Mouse (Mus musculus) cerebellum, adult 18-20 months (tissue): ENCODE measurements around the gene Aloxe3.
A peak's percentile ranks its signal among the peaks of the same experiment; 100 is the strongest.

ENCODE experiments used
- DNase-seq, 2 experiments: peaks; one replicate each; pipeline ENCODE4 v3.0.0; 2021

The Aloxe3 gene

GRCm38 (mm10) chr11:69095511-69096231 lies 30.0 kb upstream of the Aloxe3 start:
- peak in 1 of 2 experiments; percentile 42 for DNase-seq

- no peak for DNase-seq
These were observed 29.2 kb upstream of the Aloxe3 start for GRCm38 (mm10) chr11:69096360-69096986.

- DNase-seq, result peak; percentile 87 to 94
These were observed 28.5 kb upstream of the Aloxe3 start for GRCm38 (mm10) chr11:69096987-69097900.

DNA sequence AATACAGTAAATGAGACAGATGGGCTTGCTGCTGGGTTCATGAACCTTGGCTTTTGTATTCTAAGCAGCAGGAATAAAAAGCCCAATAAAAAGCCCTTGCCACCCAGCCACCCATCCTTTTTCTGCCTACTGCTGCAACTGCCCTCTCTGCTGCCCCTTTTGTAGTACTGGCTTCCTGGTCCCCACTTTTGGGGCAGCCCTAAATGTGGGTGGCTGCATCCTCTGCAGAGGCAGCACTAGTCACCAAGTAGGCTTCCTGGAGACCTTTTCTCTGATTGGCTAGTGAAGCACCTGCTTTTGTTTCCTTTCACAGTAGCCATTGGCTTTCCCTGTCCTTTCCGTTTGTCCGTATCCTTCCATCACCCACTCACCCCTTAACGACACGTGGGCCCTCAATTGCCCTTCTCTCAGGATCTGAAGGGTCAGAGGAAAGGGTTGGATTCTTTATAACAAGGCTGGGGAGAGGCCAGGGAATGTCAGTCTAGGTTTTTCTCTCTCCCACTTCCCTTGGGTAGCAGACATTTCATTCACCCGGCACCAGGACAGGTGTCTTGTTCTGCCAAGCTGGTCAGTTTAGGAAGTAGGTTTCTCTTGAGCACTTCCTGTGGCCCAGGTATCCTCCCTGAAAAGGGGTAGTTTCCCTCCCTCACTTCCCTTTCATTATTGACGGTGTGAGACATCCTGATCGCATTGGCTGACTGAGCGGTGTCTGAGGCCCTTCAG lies 27.5 kb upstream of the Aloxe3 start:
- DNase-seq, result no peak

- peak; percentile 98 to 99 for DNase-seq
These were observed 27.0 kb upstream of the Aloxe3 start for GRCm38 (mm10) chr11:69098762-69099091.

- DNase-seq, result peak; percentile 79 to 84
These were observed 26.4 kb upstream of the Aloxe3 start for GRCm38 (mm10) chr11:69099177-69099914.

DNA sequence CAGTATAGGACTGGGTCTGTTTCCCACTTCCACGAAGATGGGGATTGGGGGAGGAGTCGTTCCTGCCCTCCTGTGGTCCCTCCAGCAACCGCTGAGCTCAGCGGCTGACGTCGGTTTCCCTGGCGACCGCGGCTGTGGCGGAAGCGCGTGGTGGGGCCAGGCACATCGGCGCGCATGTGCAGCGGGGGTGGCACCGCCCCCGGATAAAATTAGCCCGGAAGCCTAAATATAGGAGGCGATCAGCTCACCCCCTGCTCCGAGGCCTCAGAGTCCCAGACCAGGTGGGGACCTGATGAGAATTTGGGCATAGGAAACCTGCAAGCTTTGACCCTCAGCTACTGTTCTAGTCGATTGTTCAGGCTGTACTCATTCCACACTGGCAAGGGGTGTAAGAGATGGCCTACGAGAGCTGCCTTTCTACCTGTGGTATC lies 25.8 kb upstream of the Aloxe3 start:
- DNase-seq, result peak; percentile 93 to 97

GRCm38 (mm10) chr11:69100639-69101360 lies 24.9 kb upstream of the Aloxe3 start:
- peak; percentile 30 to 43 for DNase-seq

DNA sequence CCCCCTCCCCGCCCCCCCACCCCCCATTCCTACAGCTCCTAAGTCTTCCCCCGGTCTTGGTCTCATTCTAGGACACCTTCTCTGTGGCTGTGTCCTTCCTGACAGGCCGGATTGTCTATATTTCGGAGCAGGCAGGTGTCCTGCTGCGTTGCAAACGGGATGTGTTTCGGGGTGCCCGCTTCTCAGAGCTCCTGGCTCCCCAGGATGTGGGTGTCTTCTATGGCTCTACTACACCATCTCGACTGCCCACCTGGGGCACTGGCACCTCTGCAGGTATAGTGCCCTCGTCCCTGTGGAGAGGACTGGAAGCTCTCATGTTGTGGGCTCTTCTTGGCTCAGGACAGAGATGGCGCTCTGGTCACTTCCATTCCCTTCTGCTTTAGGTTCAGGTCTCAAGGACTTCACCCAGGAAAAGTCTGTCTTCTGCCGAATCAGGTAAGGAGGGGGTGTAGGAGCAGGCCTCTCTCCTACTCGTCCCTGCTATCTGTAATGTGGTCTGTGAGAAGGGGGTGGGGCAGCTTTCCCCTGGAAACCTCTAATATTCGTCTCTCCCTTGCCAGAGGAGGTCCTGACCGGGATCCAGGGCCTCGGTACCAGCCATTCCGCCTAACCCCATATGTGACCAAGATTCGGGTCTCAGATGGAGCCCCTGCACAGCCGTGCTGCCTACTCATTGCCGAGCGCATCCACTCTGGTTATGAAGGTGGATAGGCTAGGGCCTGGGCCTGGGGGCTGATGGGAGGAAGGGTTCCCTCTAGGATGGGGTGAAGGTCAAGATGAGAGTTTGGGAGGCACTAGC lies 23.9 kb upstream of the Aloxe3 start:
- peak in 1 of 2 experiments; percentile 34 for DNase-seq

- peak; percentile 51 to 76 for DNase-seq
These were observed 23.3 kb upstream of the Aloxe3 start for GRCm38 (mm10) chr11:69102403-69102725.

GRCm38 (mm10) chr11:69103121-69103520 lies 22.6 kb upstream of the Aloxe3 start:
- no peak for DNase-seq

DNA sequence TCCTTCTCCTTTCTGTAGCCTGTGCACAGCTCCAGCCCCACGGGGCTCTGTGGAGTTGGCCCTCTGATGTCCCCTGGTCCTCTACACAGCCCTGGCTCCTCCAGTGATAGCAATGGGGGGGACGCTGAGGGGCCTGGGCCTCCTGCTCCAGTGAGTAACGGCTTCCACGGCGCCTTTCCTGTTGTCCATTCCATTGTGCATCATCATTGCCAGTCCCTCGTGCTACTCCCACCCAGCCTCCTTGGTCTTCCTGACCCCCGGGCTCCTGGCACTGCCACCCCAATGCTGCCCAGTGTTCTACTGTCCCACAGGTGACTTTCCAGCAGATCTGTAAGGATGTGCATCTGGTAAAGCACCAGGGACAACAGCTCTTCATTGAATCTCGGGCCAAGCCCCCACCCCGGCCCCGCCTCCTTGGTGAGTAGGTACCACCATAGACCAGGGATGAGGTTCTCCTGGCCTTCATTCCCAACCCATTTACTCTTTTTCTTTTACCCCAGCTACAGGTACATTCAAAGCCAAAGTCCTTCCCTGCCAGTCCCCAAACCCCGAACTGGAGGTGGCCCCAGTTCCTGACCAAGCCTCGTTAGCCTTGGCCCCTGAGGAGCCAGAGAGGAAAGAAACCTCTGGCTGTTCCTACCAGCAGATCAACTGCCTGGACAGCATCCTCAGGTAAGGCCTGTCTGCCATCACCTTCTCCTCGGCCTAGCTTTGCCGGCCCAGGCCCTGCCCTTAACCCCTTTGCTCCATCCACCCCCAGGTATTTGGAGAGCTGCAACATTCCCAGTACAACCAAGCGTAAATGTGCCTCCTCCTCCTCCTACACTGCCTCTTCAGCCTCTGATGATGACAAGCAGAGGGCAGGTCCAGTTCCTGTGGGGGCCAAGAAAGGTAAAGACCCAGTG lies 21.9 kb upstream of the Aloxe3 start:
- DNase-seq, result no peak

DNA sequence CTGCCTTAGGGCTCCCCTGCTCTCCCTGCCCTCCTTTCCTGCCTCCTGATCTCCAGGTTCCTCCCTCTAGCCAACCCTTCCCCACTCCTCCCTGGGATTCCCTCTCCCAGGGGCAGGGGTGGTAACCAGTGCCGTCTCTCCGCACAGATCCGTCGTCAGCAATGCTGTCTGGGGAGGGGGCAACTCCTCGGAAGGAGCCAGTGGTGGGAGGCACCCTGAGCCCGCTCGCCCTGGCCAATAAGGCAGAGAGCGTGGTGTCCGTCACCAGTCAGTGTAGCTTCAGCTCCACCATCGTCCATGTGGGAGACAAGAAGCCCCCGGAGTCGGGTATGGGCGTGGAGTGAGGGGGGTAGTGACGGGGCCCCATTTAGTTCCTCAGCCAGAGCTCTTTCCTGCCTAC lies 21.2 kb upstream of the Aloxe3 start:
- peak in 1 of 2 experiments; percentile 21 for DNase-seq

DNA sequence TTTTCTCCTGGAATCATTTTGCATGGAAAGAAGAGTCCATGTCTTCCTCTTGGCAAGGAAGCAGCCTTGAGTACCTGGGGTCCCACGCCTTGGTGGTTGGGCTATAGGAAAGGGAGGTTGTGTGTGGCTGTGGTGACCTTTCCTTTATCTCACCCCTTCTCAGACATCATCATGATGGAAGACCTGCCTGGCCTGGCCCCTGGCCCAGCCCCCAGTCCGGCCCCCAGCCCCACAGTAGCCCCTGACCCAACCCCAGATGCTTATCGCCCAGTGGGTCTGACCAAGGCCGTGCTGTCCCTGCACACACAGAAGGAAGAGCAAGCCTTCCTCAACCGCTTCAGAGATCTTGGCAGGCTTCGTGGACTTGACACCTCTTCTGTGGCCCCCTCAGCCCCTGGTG lies 20.5 kb upstream of the Aloxe3 start:
- no peak for DNase-seq

GRCm38 (mm10) chr11:69105796-69106195 lies 19.9 kb upstream of the Aloxe3 start:
- no peak for DNase-seq

- no peak for DNase-seq
These were observed 19.4 kb upstream of the Aloxe3 start for GRCm38 (mm10) chr11:69106299-69106698.

GRCm38 (mm10) chr11:69106842-69107241 lies 18.9 kb upstream of the Aloxe3 start:
- DNase-seq, result no peak

DNA sequence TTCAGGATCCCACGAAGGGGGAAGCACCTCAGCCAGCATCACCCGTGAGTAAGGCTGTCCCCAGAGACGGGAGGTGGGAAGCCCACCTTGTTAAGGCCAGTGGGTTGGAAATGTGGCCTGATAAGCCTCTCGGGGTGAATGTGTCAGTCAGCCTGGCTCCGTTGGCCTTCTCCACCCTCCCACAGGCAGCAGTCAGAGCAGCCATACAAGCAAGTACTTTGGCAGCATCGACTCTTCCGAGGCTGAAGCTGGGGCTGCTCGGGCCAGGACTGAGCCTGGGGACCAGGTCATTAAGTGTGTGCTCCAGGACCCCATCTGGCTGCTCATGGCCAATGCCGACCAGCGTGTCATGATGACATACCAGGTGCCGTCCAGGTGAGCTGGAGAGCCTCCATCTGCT lies 18.0 kb upstream of the Aloxe3 start:
- DNase-seq, result no peak

- DNase-seq, result no peak
These were observed 17.5 kb upstream of the Aloxe3 start for GRCm38 (mm10) chr11:69108223-69108622.
